Mouse (Mus musculus): ENCODE measurements around the gene 5730522E02Rik.

The 5730522E02Rik gene

DNA sequence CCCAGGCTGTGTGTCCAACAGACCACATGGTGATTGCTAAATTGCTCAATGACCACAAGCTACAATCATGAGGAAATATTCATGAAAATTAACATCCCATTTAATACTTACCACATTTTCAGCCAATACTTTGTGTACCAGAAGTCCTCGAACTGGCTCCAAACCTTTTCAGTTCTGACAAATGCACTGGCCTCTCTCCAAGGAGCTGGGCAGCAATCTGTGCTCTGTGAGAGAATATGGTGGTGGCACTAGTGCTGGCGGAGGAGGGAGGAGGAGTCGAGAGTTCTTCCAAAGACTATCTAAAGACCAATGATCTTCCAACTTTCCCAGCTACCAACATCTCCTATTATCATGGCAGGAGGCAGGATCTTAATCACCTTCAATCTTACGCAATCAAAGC is 525.8 kb downstream of the 5730522E02Rik start:
- in situ Hi-C loops (cut with MseI, MboI), result no loop called here

DNA sequence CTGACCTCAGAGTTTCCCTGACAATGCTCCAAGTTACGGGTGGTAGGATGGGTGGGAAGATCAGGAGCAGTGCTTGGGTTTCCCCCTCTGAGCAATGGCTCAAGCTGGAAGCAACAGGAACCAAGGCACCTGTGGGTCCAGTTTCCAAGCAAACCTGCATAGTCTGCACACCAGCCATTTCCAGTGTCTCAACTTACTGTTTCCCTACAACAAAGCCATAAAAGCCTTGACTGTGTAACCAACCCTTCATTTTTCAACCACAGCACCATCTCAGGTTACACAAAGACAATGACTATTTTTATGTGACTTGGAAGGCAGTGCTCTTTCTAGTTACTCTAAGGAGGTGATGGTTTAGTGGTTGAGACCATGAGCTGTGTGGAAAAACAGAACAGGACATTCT is 530.7 kb downstream of the 5730522E02Rik start:
- in situ Hi-C loops (cut with MseI, MboI), result no loop called here

DNA sequence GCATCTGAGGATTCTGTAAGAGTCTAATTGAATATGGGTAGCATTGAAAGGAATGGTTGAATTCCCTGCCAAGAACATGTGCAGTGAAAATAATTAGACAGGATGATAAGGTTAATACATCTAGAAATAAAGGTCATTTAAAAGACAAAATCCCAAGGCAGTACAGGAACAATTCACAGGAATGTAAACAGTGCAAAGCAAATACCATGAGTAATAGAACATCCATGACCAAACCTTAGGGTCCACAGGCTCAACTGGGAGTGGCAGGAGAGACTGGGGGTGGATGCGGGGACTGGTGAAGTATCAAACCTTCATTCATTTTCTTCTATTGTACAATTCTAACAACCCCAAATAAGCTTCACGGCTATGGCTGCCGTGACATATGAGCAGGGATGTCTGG is 536.4 kb downstream of the 5730522E02Rik start:
- in situ Hi-C loops (cut with MseI, MboI), result no loop called here

DNA sequence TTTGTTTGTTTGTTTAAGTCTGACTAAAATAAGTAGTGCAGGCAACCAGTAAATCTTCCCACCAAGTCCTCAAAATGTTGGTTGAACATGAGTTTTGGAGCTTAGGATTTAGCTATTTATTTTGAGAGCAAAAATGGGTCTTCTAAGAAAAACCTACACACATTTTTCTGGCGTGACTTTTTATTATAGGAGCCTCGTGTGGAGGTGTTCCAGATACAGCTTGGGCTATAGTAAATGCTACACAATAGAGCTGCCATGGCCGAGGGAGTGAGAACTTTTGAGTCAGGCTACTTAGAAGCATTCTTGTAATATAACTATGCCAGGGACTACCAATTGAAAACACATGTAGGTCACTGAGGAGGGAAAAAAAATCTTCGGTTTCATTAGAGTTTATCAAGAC is 540.5 kb downstream of the 5730522E02Rik start:
- in situ Hi-C loops (cut with MseI, MboI), result no loop called here

DNA sequence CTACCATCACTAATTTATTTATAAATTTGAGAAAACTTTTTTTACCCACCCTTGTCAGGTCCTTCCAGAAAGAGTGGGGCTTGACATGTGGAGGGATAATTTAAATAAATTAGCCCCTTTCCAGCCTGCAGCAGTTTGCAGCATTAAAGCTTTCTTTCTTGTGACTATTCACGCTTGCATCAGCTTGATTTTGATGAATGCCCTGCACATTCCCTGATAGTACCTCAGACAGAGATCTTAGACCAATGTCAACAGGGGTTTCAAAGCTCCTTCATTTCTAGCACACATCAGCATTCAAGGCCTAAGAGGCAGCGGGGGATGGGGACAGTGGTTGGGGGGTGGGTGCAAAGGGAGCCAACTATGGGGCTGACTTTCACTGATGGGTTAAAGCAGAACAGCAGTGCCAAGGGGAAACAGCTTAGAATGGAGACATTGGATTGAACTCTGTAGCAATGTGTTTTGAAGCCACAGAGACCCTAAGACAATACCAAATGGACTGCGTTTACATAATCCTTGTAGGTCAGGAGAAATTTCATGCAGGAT is 545.9 kb downstream of the 5730522E02Rik start:
- in situ Hi-C loops (cut with MseI, MboI), result no loop called here

DNA sequence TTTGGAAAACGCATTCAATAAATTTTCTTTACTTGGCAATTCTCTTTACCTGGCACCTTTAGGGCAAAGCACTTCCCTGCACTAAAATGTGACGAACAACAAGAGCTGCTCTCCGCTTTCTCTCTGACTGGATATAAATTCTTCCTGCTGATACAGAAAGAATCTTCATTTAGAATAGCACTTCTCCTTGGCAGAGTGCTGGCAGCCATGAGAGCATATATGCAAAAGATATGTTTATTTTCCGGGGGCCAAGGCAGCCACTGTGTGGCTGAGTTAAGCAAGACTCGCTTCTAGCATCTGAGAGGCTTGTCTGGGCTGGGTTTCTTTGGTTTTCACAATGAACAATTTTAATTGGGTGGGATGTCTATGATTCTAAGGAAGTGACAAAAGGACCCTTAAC is 564.3 kb downstream of the 5730522E02Rik start:
- in situ Hi-C loops (cut with MseI, MboI), result no loop called here

DNA sequence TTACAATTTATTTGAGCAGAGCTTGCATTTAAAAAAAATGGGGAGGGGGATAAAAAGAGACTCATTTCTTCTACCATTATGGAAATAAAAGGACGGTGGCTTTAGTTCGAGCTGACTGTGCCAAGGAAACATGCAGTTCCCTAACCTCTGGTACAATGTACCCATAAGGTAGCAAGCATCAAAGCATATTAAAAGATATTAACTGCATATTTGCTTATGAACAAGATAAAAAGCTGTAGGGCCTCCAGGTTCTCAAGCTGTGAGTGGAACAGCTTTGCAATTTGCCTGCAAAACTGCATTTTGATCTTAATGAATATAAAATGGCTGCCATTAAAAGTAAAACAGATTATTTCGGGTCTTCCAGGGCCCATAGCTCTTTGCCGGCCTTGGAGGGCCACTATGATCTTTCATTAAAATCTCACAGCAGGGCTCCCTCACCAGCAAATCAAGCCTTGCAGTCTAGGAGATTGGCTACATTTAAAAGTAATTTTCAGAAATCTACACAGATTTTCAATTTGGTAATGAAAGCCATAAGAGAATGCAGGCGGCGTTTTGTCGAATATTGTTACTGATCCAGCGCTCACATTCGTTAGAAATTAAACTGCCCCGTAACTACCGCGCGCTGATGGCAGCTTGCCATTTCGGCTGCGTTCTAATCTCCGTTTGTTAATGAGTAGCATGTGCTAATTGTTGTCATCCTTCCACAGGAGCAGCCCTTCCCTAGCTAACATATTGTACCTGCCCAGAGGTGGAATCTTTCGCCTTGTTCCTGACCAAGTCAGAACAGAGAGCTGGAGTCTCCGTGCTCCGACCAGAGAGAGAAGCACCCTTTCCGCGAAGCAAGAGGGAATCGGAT is 565.6 kb downstream of the 5730522E02Rik start:
- in situ Hi-C loops (cut with MseI, MboI), result no loop called here

DNA sequence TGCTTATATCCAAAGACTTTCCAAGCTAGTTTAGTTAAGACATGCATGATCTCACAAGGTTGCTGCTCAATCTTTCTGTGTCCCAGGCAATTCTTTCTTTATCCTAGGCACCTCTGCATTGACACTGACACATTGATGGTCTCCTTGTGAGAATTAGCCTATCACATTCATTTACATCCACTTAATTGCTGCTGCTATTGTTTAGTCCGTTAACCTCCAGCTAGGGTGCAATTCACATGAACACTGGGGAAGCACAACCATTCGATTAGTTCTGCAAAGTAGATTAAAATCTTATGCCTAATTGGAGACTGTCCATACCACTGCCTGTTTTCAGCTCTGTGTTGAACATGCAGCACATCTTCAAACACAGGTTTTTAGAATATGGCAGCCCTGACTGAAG is 603.7 kb downstream of the 5730522E02Rik start:
- in situ Hi-C loops (cut with MseI, MboI), result no loop called here

DNA sequence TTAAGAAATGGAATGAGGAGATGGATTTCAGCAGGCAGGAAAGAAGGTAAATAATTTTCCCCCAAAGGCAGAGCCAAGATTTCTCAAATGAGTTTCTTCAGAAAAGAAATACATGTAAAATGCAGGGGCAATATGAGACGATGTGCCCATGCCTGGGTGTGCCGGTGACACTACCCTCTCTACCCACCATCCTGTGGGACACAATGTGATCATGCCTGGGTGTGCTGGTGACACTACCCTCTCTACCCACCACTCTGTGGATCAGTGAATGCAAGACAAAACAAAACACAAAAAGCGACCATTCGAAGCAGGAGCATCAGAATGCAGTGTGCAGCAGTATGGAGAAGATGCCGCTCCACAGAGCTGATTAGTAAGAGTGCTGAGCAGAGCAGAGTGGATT is 610.5 kb downstream of the 5730522E02Rik start:
- in situ Hi-C loops (cut with MseI, MboI), result no loop called here

DNA sequence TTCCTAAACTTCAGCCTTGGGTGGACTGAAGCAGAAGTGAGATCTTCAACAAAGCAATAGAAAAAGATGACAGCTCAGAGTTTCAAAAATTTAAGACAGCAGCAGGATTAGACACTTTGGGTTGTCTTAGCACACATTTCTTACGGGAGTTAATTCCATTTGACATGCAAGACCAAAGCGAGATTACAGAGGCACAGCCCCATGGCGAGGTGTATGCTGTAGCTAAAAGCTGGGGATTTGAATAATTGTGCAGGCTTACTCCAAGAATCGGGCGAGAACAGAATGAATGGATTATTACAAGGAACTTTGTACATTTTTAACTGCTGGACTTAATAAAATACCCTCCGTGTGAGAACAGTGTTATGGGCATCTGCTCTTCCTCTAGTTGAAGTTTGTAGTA is 615.3 kb downstream of the 5730522E02Rik start:
- in situ Hi-C loops (cut with MseI, MboI), result no loop called here

DNA sequence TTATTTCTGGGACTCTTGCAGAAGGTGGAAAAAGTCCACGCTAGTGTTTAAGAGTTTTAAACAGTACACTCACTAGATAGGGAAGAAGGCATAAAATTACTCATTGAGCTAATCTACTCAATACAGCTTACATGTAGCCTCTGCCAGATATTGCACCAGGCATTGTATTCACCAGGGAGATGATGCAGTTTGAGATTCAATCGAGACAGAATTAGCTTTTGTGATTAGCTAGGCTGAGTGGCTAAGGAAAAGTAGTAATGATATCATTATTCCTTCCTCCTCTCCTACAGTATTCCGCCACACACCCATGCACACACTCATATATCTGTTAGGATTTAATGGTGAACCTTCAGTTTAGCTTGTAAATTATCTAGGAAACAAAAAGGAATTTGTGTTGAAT is 615.8 kb downstream of the 5730522E02Rik start:
- in situ Hi-C loops (cut with MseI, MboI), result no loop called here

DNA sequence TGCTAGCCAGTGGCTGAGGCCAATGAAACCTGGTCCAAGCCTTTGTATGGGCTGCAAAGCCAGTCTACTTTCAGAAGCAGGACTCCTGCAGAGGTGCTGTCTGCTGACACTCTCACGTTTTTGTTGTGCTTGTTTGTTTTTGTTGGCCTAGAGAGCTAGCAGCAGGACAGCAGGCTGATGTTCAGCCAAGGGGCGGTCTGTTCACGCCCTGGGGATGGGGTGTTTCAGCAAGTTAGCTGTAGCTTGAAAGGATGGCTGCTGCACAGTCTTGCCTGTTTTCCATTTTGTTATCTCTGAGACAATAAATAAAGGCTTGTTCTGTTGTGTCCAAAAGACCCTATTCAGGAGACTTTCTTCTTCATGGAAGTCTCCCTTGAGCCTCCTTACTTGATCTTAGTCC is 618.3 kb downstream of the 5730522E02Rik start:
- in situ Hi-C loops (cut with MseI, MboI), result no loop called here

DNA sequence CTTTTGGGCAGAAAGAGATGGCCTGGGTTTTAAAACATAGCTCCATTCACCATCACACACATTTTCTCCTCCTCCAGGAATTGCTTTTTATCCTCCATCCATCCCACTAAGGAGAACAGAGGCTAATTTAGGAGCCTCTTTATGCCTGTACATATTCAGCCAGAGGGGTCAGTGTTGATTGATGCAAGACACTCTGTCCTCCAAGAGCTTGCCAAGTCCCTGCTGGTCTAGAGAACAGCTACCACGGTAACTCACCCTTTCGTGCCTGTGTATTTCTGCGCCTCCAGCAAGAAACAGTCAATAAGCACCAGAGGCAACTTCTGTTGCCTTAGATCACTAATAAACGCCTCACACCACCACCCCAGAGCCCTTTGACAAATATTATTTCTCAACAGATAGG is 620.3 kb downstream of the 5730522E02Rik start:
- in situ Hi-C loops (cut with MseI, MboI), result no loop called here

DNA sequence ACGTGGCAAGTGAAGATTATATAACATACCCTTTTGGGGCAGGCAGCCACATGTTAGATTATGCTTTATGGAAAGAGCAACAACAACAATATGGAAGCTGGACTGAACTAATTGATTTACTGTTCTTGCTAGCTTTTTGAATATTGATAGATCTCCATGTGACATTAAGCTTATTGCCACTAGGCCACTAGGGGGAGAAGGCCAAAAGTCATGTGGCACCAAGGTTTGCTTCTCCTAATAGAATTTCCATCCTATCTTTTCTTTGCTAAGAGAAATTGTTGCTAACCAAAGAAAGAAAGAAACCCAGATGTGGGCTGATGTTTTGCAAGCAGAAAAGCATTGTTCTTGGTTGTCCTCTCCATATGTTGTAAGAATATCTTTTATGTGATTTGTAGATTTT is 621.1 kb downstream of the 5730522E02Rik start:
- in situ Hi-C loops (cut with MseI, MboI), result no loop called here

DNA sequence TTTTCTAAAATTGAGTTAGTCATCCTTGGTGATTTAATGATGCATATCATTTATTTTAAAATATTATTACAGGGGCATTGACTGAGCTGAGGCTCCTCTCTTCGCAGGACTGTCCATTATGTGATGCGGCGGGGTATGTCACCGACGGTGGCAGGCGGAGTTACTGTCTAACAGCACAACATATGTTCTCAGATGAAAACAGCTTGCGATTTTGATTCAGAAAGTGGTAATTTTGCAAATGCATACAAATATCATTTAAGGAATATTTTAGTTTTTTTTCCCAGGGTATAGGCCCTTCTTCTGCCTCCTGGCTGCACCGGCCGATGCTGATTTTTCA is 636.5 kb downstream of the 5730522E02Rik start:
- in situ Hi-C loops (cut with MseI, MboI), result no loop called here

DNA sequence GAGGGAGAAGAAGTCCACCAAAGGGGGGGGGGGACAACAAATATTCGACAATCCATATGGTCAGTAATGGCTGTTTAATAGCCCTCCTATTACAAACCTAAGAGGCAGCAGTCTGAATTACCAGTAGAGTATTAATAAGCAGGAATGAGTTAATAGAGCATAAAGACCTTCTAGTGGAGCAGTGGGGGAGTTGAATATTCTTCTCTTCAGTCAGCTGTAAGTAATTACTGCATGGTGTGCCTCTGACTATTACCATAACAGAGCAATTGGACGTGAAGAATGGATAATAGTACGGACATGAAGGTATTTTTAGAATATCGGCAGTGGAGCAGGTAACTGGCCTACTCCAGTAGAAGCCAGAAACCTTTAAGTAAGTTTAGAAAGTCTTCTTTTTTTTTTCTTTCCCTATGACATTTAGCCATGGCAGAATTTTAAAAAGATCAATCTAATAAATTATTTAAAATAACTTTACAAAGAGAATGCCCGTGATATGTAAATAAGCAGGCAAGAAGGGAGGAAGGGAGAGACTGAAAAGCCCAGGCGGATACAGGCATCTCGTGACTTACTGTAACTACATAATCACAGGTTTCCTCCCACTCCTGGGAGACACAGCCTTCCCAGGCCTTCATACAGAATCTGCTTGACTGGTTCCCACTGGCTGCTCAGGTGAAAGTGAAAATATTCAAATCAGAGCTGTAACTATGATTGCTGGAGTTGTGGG is 637.0 kb downstream of the 5730522E02Rik start:
- in situ Hi-C loops (cut with MseI, MboI), result no loop called here

DNA sequence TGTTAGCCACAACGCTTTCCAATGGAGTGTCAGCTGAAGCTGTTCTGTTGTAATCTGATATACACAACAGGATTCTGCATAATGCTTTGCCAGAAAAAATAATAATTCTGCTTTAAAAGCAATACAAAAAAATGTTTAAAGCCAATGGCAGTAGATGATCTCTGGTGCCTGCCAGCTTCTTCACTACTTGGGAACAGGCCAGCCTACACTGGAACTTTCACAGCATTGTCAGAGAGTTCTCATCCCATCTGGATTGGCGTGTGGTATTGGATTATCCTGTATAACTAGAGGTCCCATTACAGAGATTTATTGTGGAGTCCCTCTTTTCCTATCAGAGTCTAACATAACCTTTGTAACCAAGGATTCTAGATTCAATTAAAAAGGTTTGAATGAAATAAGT is 639.2 kb downstream of the 5730522E02Rik start:
- in situ Hi-C loops (cut with MseI, MboI), result no loop called here

Measured in mouse trophoblast stem cell (cell line).